Mouse (Mus musculus): ENCODE measurements around the gene Blvrb. TPM values are rescaled to one million over a fixed set of nuclear protein-coding genes. Genes with fewer than 3 reads are reported as not detected.
A peak's percentile ranks its signal among the peaks of the same experiment; 100 is the strongest.

Gene Blvrb
- total and polyA plus RNA-seq, 3 experiments, result 212 to 460 (median 438) TPM

- TF ChIP-seq POLR2AphosphoS5 (IDR thresholded peaks at IDR 0.05; ENCODE audit: insufficient replicate concordance, low read depth, low read length), result no peak
- TF ChIP-seq GATA1 (IDR thresholded peaks at IDR 0.05; ENCODE audit: borderline replicate concordance, low read length), result no peak
- TF ChIP-seq CTCF (IDR thresholded peaks at IDR 0.05; ENCODE audit: low read depth, low read length), result no peak
- no peak for TF ChIP-seq TAL1 (conservative IDR thresholded peaks at IDR 0.05; ENCODE audit: low read depth, low read length)
- no peak for TF ChIP-seq GATA2 (IDR thresholded peaks at IDR 0.05; ENCODE audit: borderline replicate concordance, low read depth, low read length)
- Histone ChIP-seq H3K4me1 (ENCODE audit: insufficient read depth, low read depth, low read length) (peaks cover 49% of the 10 kb centered on the region), H3K9me3 (replicated peaks) (no peaks in the 10 kb centered on the region), H3K36me3 (replicated peaks) (peaks cover 11% of the 10 kb centered on the region), H3K27me3 (ENCODE audit: insufficient read depth, low read length) (peaks cover 12% of the 10 kb centered on the region), H3K4me3 (ENCODE audit: low read depth, low read length) (peak overlapping the region; percentile 79)
- no peak for DNase-seq (ENCODE audit: low spot score)
- ATAC-seq (ENCODE audit: extremely low read depth, insufficient number of reproducible peaks, low FRiP score, poor library complexity, severe bottlenecking), result no peak
Observed at GRCm38 (mm10) chr7:27446521-27447418, 1.0 kb upstream of the Blvrb start.

GRCm38 (mm10) chr7:27448421-27449206 lies 836 bp downstream of the Blvrb start:
- peak overlapping the region; percentile 79 for H3K4me3 ChIP-seq (ENCODE audit: low read depth, low read length)
- H3K4me1 ChIP-seq (ENCODE audit: insufficient read depth, low read depth, low read length), result peaks cover 61% of the 10 kb centered on the region
- DNase-seq (ENCODE audit: low spot score), result peak; percentile 42
- peaks cover 23% of the 10 kb centered on the region for H3K36me3 ChIP-seq (replicated peaks)
- H3K27me3 ChIP-seq (ENCODE audit: insufficient read depth, low read length), result peaks cover 12% of the 10 kb centered on the region
- H3K9me3 ChIP-seq (replicated peaks), result no peaks in the 10 kb centered on the region
- ATAC-seq (ENCODE audit: extremely low read depth, insufficient number of reproducible peaks, low FRiP score, poor library complexity, severe bottlenecking), result peak; percentile 52
- TF ChIP-seq GATA2 (IDR thresholded peaks at IDR 0.05; ENCODE audit: borderline replicate concordance, low read depth, low read length) (no peak), TAL1 (conservative IDR thresholded peaks at IDR 0.05; ENCODE audit: low read depth, low read length) (0 out of 2 replicates have a peak, but pooled peaks have one; percentile 31)

- TF ChIP-seq GATA2 (IDR thresholded peaks at IDR 0.05; ENCODE audit: borderline replicate concordance, low read depth, low read length), result no peak
- TF ChIP-seq CTCF (IDR thresholded peaks at IDR 0.05; ENCODE audit: low read depth, low read length), result peak; percentile 50; the same call in 1 of the 2 replicates
- H3K9me3 ChIP-seq (replicated peaks), result no peaks in the 10 kb centered on the region
- H3K4me1 ChIP-seq (ENCODE audit: insufficient read depth, low read depth, low read length), result peaks cover 66% of the 10 kb centered on the region
- DNase-seq (ENCODE audit: low spot score) (no peak), ATAC-seq (ENCODE audit: extremely low read depth, insufficient number of reproducible peaks, low FRiP score, poor library complexity, severe bottlenecking) (no peak)
- peak overlapping the region; percentile 79 for H3K4me3 ChIP-seq (ENCODE audit: low read depth, low read length)
- peaks cover 12% of the 10 kb centered on the region for H3K27me3 ChIP-seq (ENCODE audit: insufficient read depth, low read length)
- peaks cover 25% of the 10 kb centered on the region for H3K36me3 ChIP-seq (replicated peaks)
Observed at GRCm38 (mm10) chr7:27449256-27449862, 1.6 kb downstream of the Blvrb start.

GRCm38 (mm10) chr7:27451359-27451758 lies 3.6 kb downstream of the Blvrb start:
- no peak for TF ChIP-seq POLR2AphosphoS5 (IDR thresholded peaks at IDR 0.05; ENCODE audit: insufficient replicate concordance, low read depth, low read length)
- TF ChIP-seq GATA1 (IDR thresholded peaks at IDR 0.05; ENCODE audit: borderline replicate concordance, low read length), result no peak
- no peak for TF ChIP-seq TAL1 (conservative IDR thresholded peaks at IDR 0.05; ENCODE audit: low read depth, low read length)
- no peak for TF ChIP-seq GATA2 (IDR thresholded peaks at IDR 0.05; ENCODE audit: borderline replicate concordance, low read depth, low read length)
- TF ChIP-seq CTCF (IDR thresholded peaks at IDR 0.05; ENCODE audit: low read depth, low read length), result no peak
- peaks cover 3% of the 10 kb centered on the region for H3K27me3 ChIP-seq (ENCODE audit: insufficient read depth, low read length)
- no peak for DNase-seq (ENCODE audit: low spot score)
- H3K9me3 ChIP-seq (replicated peaks), result no peaks in the 10 kb centered on the region
- no peak for ATAC-seq (ENCODE audit: extremely low read depth, insufficient number of reproducible peaks, low FRiP score, poor library complexity, severe bottlenecking)
- H3K4me3 ChIP-seq (ENCODE audit: low read depth, low read length), result no peak overlapping the region; the same call in 1 of the 2 replicates
- H3K4me1 ChIP-seq (ENCODE audit: insufficient read depth, low read depth, low read length), result peaks cover 75% of the 10 kb centered on the region
- peaks cover 32% of the 10 kb centered on the region for H3K36me3 ChIP-seq (replicated peaks)

GRCm38 (mm10) chr7:27452206-27452770 lies 4.5 kb downstream of the Blvrb start:
- peak overlapping the region; percentile 42; the same call in 1 of the 2 replicates for H3K4me3 ChIP-seq (ENCODE audit: low read depth, low read length)
- no peaks in the 10 kb centered on the region for H3K27me3 ChIP-seq (ENCODE audit: insufficient read depth, low read length)
- peaks cover 71% of the 10 kb centered on the region for H3K4me1 ChIP-seq (ENCODE audit: insufficient read depth, low read depth, low read length)
- H3K36me3 ChIP-seq (replicated peaks), result peaks cover 40% of the 10 kb centered on the region
- no peak for DNase-seq (ENCODE audit: low spot score)
- no peaks in the 10 kb centered on the region for H3K9me3 ChIP-seq (replicated peaks)
- ATAC-seq (ENCODE audit: extremely low read depth, insufficient number of reproducible peaks, low FRiP score, poor library complexity, severe bottlenecking), result no peak
- TF ChIP-seq TAL1 (conservative IDR thresholded peaks at IDR 0.05; ENCODE audit: low read depth, low read length) (no peak), POLR2AphosphoS5 (IDR thresholded peaks at IDR 0.05; ENCODE audit: insufficient replicate concordance, low read depth, low read length) (no peak), GATA1 (IDR thresholded peaks at IDR 0.05; ENCODE audit: borderline replicate concordance, low read length) (no peak), CTCF (IDR thresholded peaks at IDR 0.05; ENCODE audit: low read depth, low read length) (no peak), GATA2 (IDR thresholded peaks at IDR 0.05; ENCODE audit: borderline replicate concordance, low read depth, low read length) (no peak)

Data from G1E (cell line).